Mouse (Mus musculus) small intestine, adult 2 months (tissue): ENCODE results near the gene Gaa. TPM values are rescaled to one million over a fixed set of nuclear protein-coding genes. Genes with fewer than 3 reads are reported as not detected.
A peak's percentile ranks its signal among the peaks of the same experiment; 100 is the strongest.

ENCODE experiments used
- H3K27ac ChIP-seq: fragments of 200-500 bp; 2 replicates; pipeline ENCODE4 v1.5.1; 2012; ENCODE audit warnings: low read depth, low read length, control low read depth, inconsistent platforms; ENCODE audit not compliant: insufficient read depth
- H3K27me3 ChIP-seq: fragments of 200-500 bp; 2 replicates; pipeline ENCODE4 v1.6.1; 2012; ENCODE audit warnings: mild to moderate bottlenecking, moderate library complexity, low read length, inconsistent platforms; ENCODE audit not compliant: control insufficient read depth, insufficient read depth
- H3K36me3 ChIP-seq: fragments of 200-500 bp; 2 replicates; pipeline ENCODE4 v1.6.1; 2012; ENCODE audit warnings: mild to moderate bottlenecking, low read length, control low read depth, inconsistent platforms; ENCODE audit not compliant: control insufficient read depth, insufficient read depth
- H3K4me1 ChIP-seq: fragments of 200-500 bp; 2 replicates; pipeline ENCODE4 v1.6.1; 2012; ENCODE audit warnings: low read length, inconsistent platforms, mixed read lengths; ENCODE audit not compliant: control insufficient read depth, insufficient read depth, insufficient read length
- H3K4me3 ChIP-seq: fragments of 200-500 bp; 2 replicates; pipeline ENCODE4 v1.5.1; 2012; ENCODE audit warnings: low read depth, mild to moderate bottlenecking, control low read depth, inconsistent platforms, low read length, moderate library complexity
- CTCF ChIP-seq: fragments of 200-500 bp; IDR thresholded peaks from 2 replicates; pipeline ENCODE4 v1.5.1; 2012; ENCODE audit warnings: low read depth, mild to moderate bottlenecking, control low read depth, inconsistent platforms, low read length, moderate library complexity, mixed read lengths; ENCODE audit not compliant: insufficient replicate concordance, insufficient read length; ENCODE audit errors: extremely low read depth
- POLR2A ChIP-seq: fragments of 200-500 bp; IDR thresholded peaks from 2 replicates; pipeline ENCODE4 v1.6.1; 2012; ENCODE audit warnings: low read depth, mild to moderate bottlenecking, control low read depth, inconsistent platforms, low read length, moderate library complexity
- WGBS: fragments of 180-500 bp; shearing (Covaris S2); methylation state at CpG from one replicate; pipeline ENCODE4 v1.1.7; 2018; 5-methylcytosine and 5-hydroxymethylcytosine counted together
- polyA plus RNA-seq: library from polyadenylated mRNA; depleted of rRNA; stranded (reverse); fragments of >200 nt; gene quantifications from 2 replicates; pipeline ENCODE4 v1.2.3, GENCODE M21; 2012

Gene Gaa
- polyA plus RNA-seq, 1 experiment, result 35.8 TPM

GRCm38 (mm10) chr11:119298917-119299316 is 31.2 kb downstream of the Gaa start:
- Histone ChIP-seq H3K36me3 (peaks cover 36% of the 10 kb centered on the region), H3K4me1 (0 out of 2 replicates have a peak, but pooled peaks cover 6% of the 10 kb centered on the region), H3K27ac (no peak overlapping the region), H3K27me3 (no peaks in the 10 kb centered on the region), H3K4me3 (peak overlapping the region; percentile 72)
- WGBS, result 5% methylated on average over 7 of the region's 7 CpGs
- TF ChIP-seq CTCF (no peak), POLR2A (no peak)

- Histone ChIP-seq H3K4me1 (0 out of 2 replicates have a peak, but pooled peaks cover 6% of the 10 kb centered on the region), H3K36me3 (peaks cover 29% of the 10 kb centered on the region), H3K27me3 (no peaks in the 10 kb centered on the region), H3K27ac (0 out of 2 replicates have a peak within 1 kb of the TSS, but pooled peaks have one; percentile 18), H3K4me3 (peak within 1 kb of the TSS; percentile 72)
- TF ChIP-seq CTCF (no peak), POLR2A (no peak; the same call in 1 of the 2 replicates)
- WGBS, result under 1% methylated on average over 89 of the region's 89 CpGs
Observed at GRCm38 (mm10) chr11:119299391-119300245, 31.9 kb downstream of the Gaa start, which contains the start of gene Eif4a3. Eif4a3 (minus strand) TSS chr11:119300089.

- Histone ChIP-seq H3K27me3 (no peaks in the 10 kb centered on the region), H3K4me3 (peak overlapping the region; percentile 72), H3K4me1 (0 out of 2 replicates have a peak, but pooled peaks cover 6% of the 10 kb centered on the region), H3K36me3 (peaks cover 22% of the 10 kb centered on the region), H3K27ac (no peak overlapping the region)
- WGBS, result 2% methylated on average over 31 of the region's 31 CpGs
- TF ChIP-seq CTCF (no peak), POLR2A (no peak)
Observed at GRCm38 (mm10) chr11:119300246-119300935, 32.7 kb downstream of the Gaa start.

- Histone ChIP-seq H3K27ac (no peak overlapping the region), H3K4me1 (0 out of 2 replicates have a peak, but pooled peaks cover 6% of the 10 kb centered on the region), H3K4me3 (no peak overlapping the region), H3K27me3 (no peaks in the 10 kb centered on the region), H3K36me3 (peaks cover 17% of the 10 kb centered on the region)
- WGBS, result 12% methylated on average over 2 of the region's 2 CpGs
- TF ChIP-seq POLR2A (no peak), CTCF (no peak)
Observed at GRCm38 (mm10) chr11:119300986-119301385, 33.3 kb downstream of the Gaa start.

- no peak overlapping the region for H3K4me3 ChIP-seq
- no peaks in the 10 kb centered on the region for H3K4me1 ChIP-seq
- no peaks in the 10 kb centered on the region for H3K36me3 ChIP-seq
- 50% methylated on average over 16 of the region's 16 CpGs for WGBS
- H3K27me3 ChIP-seq, result no peaks in the 10 kb centered on the region
- no peak overlapping the region for H3K27ac ChIP-seq
- TF ChIP-seq POLR2A (no peak), CTCF (peak; percentile 65; the same call in 1 of the 2 replicates)
Observed at GRCm38 (mm10) chr11:119304904-119305712, 37.4 kb downstream of the Gaa start.

GRCm38 (mm10) chr11:119306762-119307657 is 39.3 kb downstream of the Gaa start:
- WGBS, result 52% methylated on average over 13 of the region's 13 CpGs
- H3K27me3 ChIP-seq, result no peaks in the 10 kb centered on the region
- H3K36me3 ChIP-seq, result no peaks in the 10 kb centered on the region
- H3K4me3 ChIP-seq, result no peak overlapping the region
- TF ChIP-seq POLR2A (no peak), CTCF (no peak)
- H3K4me1 ChIP-seq, result no peaks in the 10 kb centered on the region
- no peak overlapping the region for H3K27ac ChIP-seq

- Histone ChIP-seq H3K27me3 (no peaks in the 10 kb centered on the region), H3K36me3 (no peaks in the 10 kb centered on the region), H3K4me3 (no peak within 1 kb of the TSS), H3K4me1 (no peaks in the 10 kb centered on the region), H3K27ac (no peak within 1 kb of the TSS)
- TF ChIP-seq POLR2A (no peak), CTCF (no peak)
- 72% methylated on average over 1 of the region's 1 CpGs for WGBS
Observed at GRCm38 (mm10) chr11:119307658-119307867, 39.9 kb downstream of the Gaa start, which contains the start of gene Card14. Card14 (plus strand) TSS chr11:119307768.
